Mouse (Mus musculus): ENCODE data around the gene Ablim2.

The Ablim2 gene

DNA sequence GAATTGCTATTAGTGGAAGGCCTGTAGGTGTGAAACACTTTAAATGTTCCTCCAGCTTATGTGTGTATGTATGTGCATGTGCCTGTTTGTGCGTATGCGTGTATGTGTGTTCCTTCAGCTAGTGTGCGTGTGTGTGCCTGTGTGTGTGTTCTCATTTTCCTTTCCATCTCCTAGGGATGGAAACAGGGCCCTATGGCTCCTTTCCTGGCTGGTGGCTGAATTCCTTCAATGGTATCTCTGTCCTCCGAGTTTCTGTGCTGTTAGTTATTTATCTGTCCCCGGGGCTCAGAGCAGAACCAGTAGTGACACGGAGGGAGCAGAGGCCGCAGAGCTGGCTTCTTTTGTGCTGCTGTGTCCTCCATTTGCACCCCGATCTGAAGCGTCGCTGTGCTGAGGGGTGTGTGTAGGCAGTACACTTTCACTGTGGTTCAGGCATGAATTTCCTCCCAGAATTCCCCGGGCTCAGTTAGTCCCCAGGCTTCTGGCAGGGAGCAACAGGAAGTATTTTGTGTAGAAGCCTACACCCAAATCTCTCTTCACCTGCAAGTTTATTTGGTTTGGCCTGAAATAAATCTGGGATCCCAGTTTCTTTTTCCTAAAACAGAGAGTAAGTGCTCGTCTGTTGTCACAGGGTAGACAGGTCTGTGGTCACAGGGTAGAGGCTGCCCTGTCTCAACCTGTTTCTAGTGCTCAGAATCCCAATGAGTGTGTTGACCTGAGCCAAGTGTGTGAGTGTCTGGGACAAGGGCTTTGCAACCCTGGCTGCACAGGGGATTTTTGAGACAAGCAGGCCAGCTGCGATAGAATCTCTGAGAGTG lies 151.2 kb downstream of the Ablim2 start:
- peak in 1 of 2 experiments; percentile 29 for DNase-seq (ENCODE audit: low spot score in 2 of 2)

GRCm38 (mm10) chr5:35915629-35916300 lies 158.1 kb downstream of the Ablim2 start:
- DNase-seq (ENCODE audit: low spot score in 2 of 2), result no peak

- no peak for DNase-seq (ENCODE audit: low spot score in 2 of 2)
Observed at GRCm38 (mm10) chr5:35916666-35917065, 159.0 kb downstream of the Ablim2 start.

DNA sequence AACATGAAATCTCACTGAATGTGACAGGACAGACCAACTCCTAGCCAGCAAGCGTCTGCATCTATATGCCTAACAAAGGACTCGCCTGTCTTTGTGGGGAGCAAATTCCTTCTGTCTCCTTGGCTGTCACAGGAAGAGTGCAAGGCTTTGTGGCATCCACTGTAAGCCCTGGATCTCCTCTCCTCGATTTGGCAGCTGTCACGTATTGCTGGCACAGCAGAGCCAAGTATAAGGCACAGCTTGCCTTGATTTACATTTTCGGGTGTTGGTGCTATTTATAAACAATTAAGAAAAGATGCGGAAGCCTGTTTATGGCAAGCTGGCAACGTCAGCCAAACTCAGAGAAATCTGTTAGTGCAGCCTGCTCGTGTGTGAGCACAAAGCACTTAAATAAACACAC lies 160.7 kb downstream of the Ablim2 start:
- no peak for DNase-seq (ENCODE audit: low spot score in 2 of 2)

DNA sequence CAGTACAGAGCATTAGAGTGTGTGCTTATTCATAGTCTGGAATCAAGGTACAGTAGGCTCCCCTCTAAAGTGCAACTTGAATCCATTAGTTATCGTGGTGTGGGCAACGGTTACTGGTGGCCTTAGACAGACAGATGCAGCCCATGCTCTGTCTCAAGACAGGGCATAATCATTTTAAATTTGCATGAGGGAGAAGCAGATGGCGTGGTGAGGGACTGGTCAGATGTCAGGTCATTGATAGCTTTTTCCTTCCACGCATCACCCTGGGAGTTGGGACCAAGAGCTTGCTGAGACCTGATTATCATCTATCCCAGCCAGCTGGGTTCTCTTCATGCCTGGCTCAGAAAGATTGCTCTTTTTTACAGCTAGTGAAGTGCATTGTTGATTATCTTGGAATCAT lies 162.4 kb downstream of the Ablim2 start:
- DNase-seq (ENCODE audit: low spot score in 2 of 2), result no peak

GRCm38 (mm10) chr5:35920557-35920956 lies 162.9 kb downstream of the Ablim2 start:
- DNase-seq (ENCODE audit: low spot score in 2 of 2), result no peak

- DNase-seq (ENCODE audit: low spot score in 2 of 2), result no peak
Observed at GRCm38 (mm10) chr5:35921141-35921540, 163.5 kb downstream of the Ablim2 start.

DNA sequence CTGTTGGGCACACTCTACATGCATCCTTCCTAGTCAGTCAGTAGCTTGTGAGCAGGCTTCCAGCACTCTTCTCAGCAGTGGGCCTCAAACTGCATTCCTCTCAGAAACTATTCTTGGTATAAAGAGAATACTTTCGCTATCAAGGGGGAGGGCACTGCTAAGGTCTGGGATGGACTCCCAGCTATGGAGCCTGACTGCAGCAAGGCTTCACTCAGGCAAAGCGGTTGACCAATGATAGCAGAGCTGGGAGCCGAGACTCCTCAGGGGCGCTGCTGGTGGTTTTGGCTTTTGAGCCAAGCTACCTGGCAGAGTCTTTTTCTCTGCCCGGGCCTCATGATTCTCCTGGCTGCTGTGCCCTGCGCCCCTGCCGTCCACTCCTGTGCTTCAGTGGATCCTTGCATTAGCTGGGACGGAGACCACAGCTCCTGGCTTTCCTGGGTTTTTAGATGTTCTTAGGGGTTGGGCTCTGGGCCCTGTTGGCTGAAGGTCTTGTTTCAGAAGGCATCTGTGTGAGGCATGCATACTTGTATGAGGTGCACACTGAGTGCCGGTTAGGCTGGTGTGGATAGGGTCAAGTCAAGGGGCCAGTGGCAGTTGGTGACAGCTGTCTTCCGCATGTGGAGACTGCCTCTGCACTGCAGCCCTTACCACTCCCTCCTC lies 164.0 kb downstream of the Ablim2 start:
- DNase-seq (ENCODE audit: low spot score in 2 of 2), result no peak

GRCm38 (mm10) chr5:35923448-35923847 lies 165.8 kb downstream of the Ablim2 start:
- no peak for DNase-seq (ENCODE audit: low spot score in 2 of 2)

DNA sequence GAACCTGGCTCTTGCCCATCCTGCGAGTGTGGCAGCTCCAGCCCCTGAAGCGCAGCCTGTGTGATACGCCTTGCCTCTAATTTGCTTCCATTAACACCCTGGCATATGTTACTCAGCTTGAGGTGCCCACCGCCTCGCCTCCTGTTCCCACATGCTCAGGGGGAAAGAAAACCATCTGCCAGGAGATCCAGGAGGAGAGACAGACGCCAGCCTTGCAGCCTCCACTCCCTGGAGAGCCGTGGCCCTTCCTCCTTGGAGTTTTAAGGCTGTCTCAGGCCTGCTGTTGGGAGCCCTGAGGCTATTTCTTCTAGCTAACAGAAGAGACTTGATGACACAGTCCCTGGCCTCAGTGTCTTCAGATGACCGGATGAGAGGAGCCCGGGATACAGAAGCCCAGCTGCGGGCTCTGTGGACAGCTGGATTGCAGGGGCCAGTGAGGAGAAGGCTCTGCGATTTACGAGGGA lies 167.5 kb downstream of the Ablim2 start:
- no peak for DNase-seq (ENCODE audit: low spot score in 2 of 2)

- no peak for DNase-seq (ENCODE audit: low spot score in 2 of 2)
Observed at GRCm38 (mm10) chr5:35926511-35926910, 168.8 kb downstream of the Ablim2 start.

- DNase-seq (ENCODE audit: low spot score in 2 of 2), result no peak
Observed at GRCm38 (mm10) chr5:35931296-35931695, 173.6 kb downstream of the Ablim2 start.

DNA sequence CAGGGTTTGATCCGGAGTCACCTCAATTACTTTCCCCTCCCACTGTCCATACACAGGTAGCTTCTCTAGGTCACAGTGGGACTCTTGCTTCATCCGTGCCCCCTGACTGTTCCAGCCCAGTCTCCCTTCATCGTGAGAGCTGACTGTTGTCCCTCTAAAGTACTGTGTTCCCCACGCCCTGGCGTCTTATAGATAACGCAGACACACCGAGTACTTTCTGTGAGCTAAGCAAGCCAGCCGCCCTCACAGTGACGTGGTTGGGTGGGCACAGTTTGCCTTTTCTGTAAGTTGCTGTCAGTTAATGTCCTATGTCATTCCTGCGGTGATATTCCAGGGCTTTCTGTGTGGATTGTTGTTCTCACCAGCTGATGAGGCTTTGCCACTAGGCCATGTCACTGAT lies 175.4 kb downstream of the Ablim2 start:
- DNase-seq (ENCODE audit: low spot score in 2 of 2), result no peak

Measured in urinary bladder, adult 18-20 months (tissue).